Mouse (Mus musculus) E14TG2a.4 (cell line): Measurements from ENCODE around the gene Shb.

Experiments
- CTCF ChIP-seq: conservative IDR thresholded peaks from 2 replicates; pipeline ENCODE4 v1.5.1; 2014; ENCODE audit warnings: low read length
- NANOG ChIP-seq: IDR thresholded peaks from 2 replicates; pipeline ENCODE4 v1.6.1; 2014; ENCODE audit warnings: borderline replicate concordance, low read length, mixed read lengths

DNA sequence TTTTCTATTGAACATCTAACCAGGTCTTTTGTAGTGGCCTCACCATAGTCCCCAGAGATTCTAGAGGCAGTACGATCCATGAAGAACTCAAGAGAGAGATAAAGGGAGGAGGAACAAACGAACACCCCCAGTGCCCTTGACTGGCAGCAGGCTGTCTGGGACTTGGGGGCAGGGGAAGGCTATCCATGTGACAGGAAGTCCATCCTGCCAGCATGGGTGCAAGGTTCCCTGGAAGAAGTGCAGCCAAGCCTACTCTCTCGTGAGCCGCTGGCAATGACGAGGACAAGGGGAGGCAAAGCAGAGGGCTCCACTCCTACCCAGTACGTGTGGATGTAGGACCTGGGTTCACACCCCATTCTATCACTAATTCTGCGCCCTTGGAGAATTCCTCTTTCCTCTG is 88.6 kb downstream of the Shb start:
- no peak for TF ChIP-seq CTCF
- TF ChIP-seq NANOG: no peak
